Mouse (Mus musculus) layer of hippocampus, adult 9-10 months (tissue): ENCODE data around the gene Unc13c.

Experiments
- DNase-seq: peaks from one replicate; pipeline ENCODE4 v3.0.0; 2022; ENCODE audit warnings: low spot score

Gene Unc13c

GRCm38 (mm10) chr9:73968641-73969121 is at the start of gene Unc13c:
Gene Unc13c (minus strand): TSS chr9:73968966.
- no peak for DNase-seq

- no peak for DNase-seq
These were observed 39.4 kb upstream of the Unc13c start for GRCm38 (mm10) chr9:74007976-74008686.

GRCm38 (mm10) chr9:74002388-74002990 is 33.7 kb upstream of the Unc13c start:
- DNase-seq, result no peak

GRCm38 (mm10) chr9:73988096-73988495 is 19.3 kb upstream of the Unc13c start:
- DNase-seq, result no peak

GRCm38 (mm10) chr9:73987236-73987635 is 18.5 kb upstream of the Unc13c start:
- DNase-seq, result no peak

- peak; percentile 86 for DNase-seq
These were observed 14.0 kb upstream of the Unc13c start for GRCm38 (mm10) chr9:73982597-73983344.

GRCm38 (mm10) chr9:73972327-73972988 is 3.7 kb upstream of the Unc13c start:
- no peak for DNase-seq

GRCm38 (mm10) chr9:73970717-73971116 is 2.0 kb upstream of the Unc13c start:
- no peak for DNase-seq

- no peak for DNase-seq
These were observed 3.3 kb downstream of the Unc13c start for GRCm38 (mm10) chr9:73965322-73965915.

GRCm38 (mm10) chr9:73962471-73962870 is 6.3 kb downstream of the Unc13c start:
- no peak for DNase-seq

GRCm38 (mm10) chr9:73952331-73952730 is 16.4 kb downstream of the Unc13c start:
- DNase-seq, result no peak

- DNase-seq, result no peak
These were observed 17.2 kb downstream of the Unc13c start for GRCm38 (mm10) chr9:73951586-73951985.

GRCm38 (mm10) chr9:73934844-73935243 is 33.9 kb downstream of the Unc13c start:
- DNase-seq, result no peak

- DNase-seq, result no peak
These were observed 36.8 kb downstream of the Unc13c start for GRCm38 (mm10) chr9:73931988-73932387.

- DNase-seq, result no peak
These were observed 41.5 kb downstream of the Unc13c start for GRCm38 (mm10) chr9:73927276-73927675.

- no peak for DNase-seq
These were observed 46.2 kb downstream of the Unc13c start for GRCm38 (mm10) chr9:73922449-73923115.

- no peak for DNase-seq
These were observed 62.8 kb downstream of the Unc13c start for GRCm38 (mm10) chr9:73905959-73906358.

- no peak for DNase-seq
These were observed 70.2 kb downstream of the Unc13c start for GRCm38 (mm10) chr9:73898516-73898915.

GRCm38 (mm10) chr9:73896210-73896609 is 72.6 kb downstream of the Unc13c start:
- DNase-seq, result no peak

- no peak for DNase-seq
These were observed 85.2 kb downstream of the Unc13c start for GRCm38 (mm10) chr9:73883587-73883986.

- no peak for DNase-seq
These were observed 85.6 kb downstream of the Unc13c start for GRCm38 (mm10) chr9:73883143-73883542.
